Mouse (Mus musculus) liver, postnatal 0 days (tissue): ENCODE results near the gene Fbll1.

Experiments used
- CTCF ChIP-seq: sonication (generic); IDR thresholded peaks from 2 replicates; pipeline ENCODE4 v1.5.1; 2016; ENCODE audit warnings: antibody characterized with exemption, low read depth
- EP300 ChIP-seq: IDR thresholded peaks from 2 replicates; pipeline ENCODE4 v1.6.1; 2016; ENCODE audit warnings: antibody characterized with exemption, low read depth, mild to moderate bottlenecking

DNA sequence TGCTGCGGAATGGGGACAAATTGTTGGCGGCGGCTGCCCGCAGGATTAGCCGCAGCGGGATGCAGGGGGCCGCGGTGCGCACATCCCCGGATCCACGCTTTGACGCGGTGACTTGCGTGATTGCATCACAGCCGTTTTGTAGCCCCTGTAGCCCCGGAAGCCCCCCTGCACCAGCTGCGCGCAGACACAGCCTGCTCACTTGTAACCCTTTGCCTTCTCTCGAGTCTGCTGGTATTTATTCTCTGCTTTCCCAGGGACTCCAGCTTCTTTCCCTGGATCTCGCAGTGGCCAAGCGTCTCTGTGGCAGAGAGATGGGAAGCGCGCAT, 226 bp downstream of the Fbll1 start:
- TF ChIP-seq CTCF: no peak
- no peak for TF ChIP-seq EP300
